Mouse (Mus musculus) hindbrain, embryonic 12.5 days (tissue): Measurements from ENCODE around the gene Ppp1r9b. TPM values are rescaled to one million over a fixed set of nuclear protein-coding genes. Genes with fewer than 3 reads are reported as not detected.
A peak's percentile ranks its signal among the peaks of the same experiment; 100 is the strongest.

ENCODE experiments used
- ATAC-seq: fragments of 200-750 bp; cut with Nextera tagmentation; 2 replicates; pipeline ENCODE4 v1.8.0; 2017; ENCODE audit warnings: moderate TSS enrichment; ENCODE audit not compliant: low FRiP score
- H3K27ac ChIP-seq: fragments of 300-500 bp; sonication (generic); 2 replicates; pipeline ENCODE4 v1.5.1; 2016; ENCODE audit warnings: mild to moderate bottlenecking
- H3K27me3 ChIP-seq: fragments of 300-500 bp; sonication (generic); 2 replicates; pipeline ENCODE4 v1.6.1; 2016; ENCODE audit warnings: mild to moderate bottlenecking
- H3K36me3 ChIP-seq: fragments of 300-500 bp; sonication (generic); 2 replicates; pipeline ENCODE4 v1.6.1; 2016; ENCODE audit warnings: mild to moderate bottlenecking
- H3K4me1 ChIP-seq: fragments of 300-500 bp; sonication (generic); 2 replicates; pipeline ENCODE4 v1.6.1; 2016
- H3K4me2 ChIP-seq: fragments of 300-500 bp; sonication (generic); replicated peaks from 2 replicates; pipeline ENCODE4 v1.6.1; 2016; ENCODE audit warnings: mild to moderate bottlenecking
- H3K4me3 ChIP-seq: fragments of 300-500 bp; sonication (generic); 2 replicates; pipeline ENCODE4 v1.5.1; 2016; ENCODE audit warnings: mild to moderate bottlenecking
- H3K9ac ChIP-seq: fragments of 300-500 bp; sonication (generic); 2 replicates; pipeline ENCODE4 v1.6.1; 2016; ENCODE audit warnings: mild to moderate bottlenecking, moderate library complexity
- H3K9me3 ChIP-seq: fragments of 300-500 bp; sonication (generic); replicated peaks from 2 replicates; pipeline ENCODE4 v1.6.1; 2016; ENCODE audit warnings: mild to moderate bottlenecking
- WGBS: fragments of 180-500 bp; shearing (Covaris S2); methylation state at CpG from one replicate; pipeline ENCODE4 v1.1.7; 2016; 5-methylcytosine and 5-hydroxymethylcytosine counted together
- polyA plus RNA-seq: library from polyadenylated mRNA; unstranded; fragments of >200 nt; fragmentation: Nextera tagmentation; extraction: Ambion mirVana; gene quantifications from 2 replicates; pipeline ENCODE4 v1.2.1, GENCODE M21; 2016

Gene Ppp1r9b
- polyA plus RNA-seq, 1 experiment from 2014 or later: 16.8 TPM

GRCm38 (mm10) chr11:95042096-95042495 lies 51.3 kb downstream of the Ppp1r9b start:
- H3K4me3 ChIP-seq: peak overlapping the region; percentile 67
- H3K36me3 ChIP-seq: 0 out of 2 replicates have a peak, but pooled peaks cover 4% of the 10 kb centered on the region
- ATAC-seq: 0 out of 2 replicates have a peak, but pooled peaks have one; percentile 14
- H3K9me3 ChIP-seq: no peaks in the 10 kb centered on the region
- H3K9ac ChIP-seq: peak overlapping the region; percentile 43; the same call in 1 of the 2 replicates
- H3K4me1 ChIP-seq: peaks cover 24% of the 10 kb centered on the region
- peak overlapping the region; percentile 17; the same call in 1 of the 2 replicates for H3K27ac ChIP-seq
- WGBS: under 1% methylated on average over 11 of the region's 11 CpGs
- peak overlapping the region; percentile 91 for H3K4me2 ChIP-seq
- H3K27me3 ChIP-seq: peaks cover 9% of the 10 kb centered on the region; the same call in 1 of the 2 replicates

DNA sequence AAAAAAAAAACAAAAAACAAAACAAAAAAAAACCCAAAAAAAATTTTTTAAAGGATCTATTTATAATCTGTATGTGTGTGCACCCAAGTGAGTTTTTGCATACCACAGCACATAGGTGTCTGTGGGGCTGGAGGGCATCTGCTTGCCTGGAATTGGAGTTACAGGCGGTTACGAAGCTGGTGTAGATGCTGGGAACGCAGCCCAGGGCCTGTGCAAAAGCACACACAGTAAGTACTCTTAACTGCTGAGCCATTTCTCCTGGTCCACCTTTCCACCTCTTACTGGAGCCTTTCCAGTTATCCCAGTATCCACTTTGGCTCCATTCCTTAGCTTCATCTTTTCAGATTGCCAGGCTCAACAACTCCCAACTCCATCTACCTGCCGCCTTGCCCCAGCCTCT lies 52.2 kb downstream of the Ppp1r9b start:
- H3K36me3 ChIP-seq: 0 out of 2 replicates have a peak, but pooled peaks cover 4% of the 10 kb centered on the region
- H3K4me2 ChIP-seq: no peak overlapping the region
- H3K27ac ChIP-seq: no peak overlapping the region
- no peaks in the 10 kb centered on the region for H3K9me3 ChIP-seq
- H3K4me1 ChIP-seq: peaks cover 24% of the 10 kb centered on the region
- no peak overlapping the region for H3K4me3 ChIP-seq
- no peak overlapping the region for H3K9ac ChIP-seq
- peaks cover 9% of the 10 kb centered on the region; the same call in 1 of the 2 replicates for H3K27me3 ChIP-seq
- no peak for ATAC-seq
- WGBS: 95% methylated on average over 4 of the region's 4 CpGs

GRCm38 (mm10) chr11:95043608-95044007 lies 52.8 kb downstream of the Ppp1r9b start:
- peaks cover 9% of the 10 kb centered on the region; the same call in 1 of the 2 replicates for H3K27me3 ChIP-seq
- 61% methylated on average over 7 of the region's 7 CpGs for WGBS
- H3K4me2 ChIP-seq: no peak overlapping the region
- no peak overlapping the region for H3K9ac ChIP-seq
- H3K9me3 ChIP-seq: no peaks in the 10 kb centered on the region
- 0 out of 2 replicates have a peak, but pooled peaks cover 1% of the 10 kb centered on the region for H3K36me3 ChIP-seq
- no peak for ATAC-seq
- no peak overlapping the region for H3K27ac ChIP-seq
- H3K4me3 ChIP-seq: no peak overlapping the region
- H3K4me1 ChIP-seq: peaks cover 24% of the 10 kb centered on the region

- Histone ChIP-seq H3K4me1 (peaks cover 24% of the 10 kb centered on the region), H3K27me3 (peaks cover 9% of the 10 kb centered on the region; the same call in 1 of the 2 replicates), H3K4me3 (no peak overlapping the region), H3K36me3 (no peaks in the 10 kb centered on the region), H3K4me2 (no peak overlapping the region), H3K27ac (no peak overlapping the region), H3K9ac (no peak overlapping the region), H3K9me3 (no peaks in the 10 kb centered on the region)
- no peak for ATAC-seq
- WGBS: 57% methylated on average over 13 of the region's 13 CpGs
Observed at GRCm38 (mm10) chr11:95044185-95044870, 53.5 kb downstream of the Ppp1r9b start.

- peaks cover 8% of the 10 kb centered on the region for H3K4me1 ChIP-seq
- H3K27ac ChIP-seq: no peak overlapping the region
- ATAC-seq: no peak
- 60% methylated on average over 9 of the region's 9 CpGs for WGBS
- no peaks in the 10 kb centered on the region for H3K36me3 ChIP-seq
- H3K27me3 ChIP-seq: no peaks in the 10 kb centered on the region
- H3K9me3 ChIP-seq: no peaks in the 10 kb centered on the region
- H3K4me3 ChIP-seq: no peak overlapping the region
- H3K9ac ChIP-seq: no peak overlapping the region
- H3K4me2 ChIP-seq: no peak overlapping the region
Observed at GRCm38 (mm10) chr11:95046980-95047680, 56.3 kb downstream of the Ppp1r9b start.

DNA sequence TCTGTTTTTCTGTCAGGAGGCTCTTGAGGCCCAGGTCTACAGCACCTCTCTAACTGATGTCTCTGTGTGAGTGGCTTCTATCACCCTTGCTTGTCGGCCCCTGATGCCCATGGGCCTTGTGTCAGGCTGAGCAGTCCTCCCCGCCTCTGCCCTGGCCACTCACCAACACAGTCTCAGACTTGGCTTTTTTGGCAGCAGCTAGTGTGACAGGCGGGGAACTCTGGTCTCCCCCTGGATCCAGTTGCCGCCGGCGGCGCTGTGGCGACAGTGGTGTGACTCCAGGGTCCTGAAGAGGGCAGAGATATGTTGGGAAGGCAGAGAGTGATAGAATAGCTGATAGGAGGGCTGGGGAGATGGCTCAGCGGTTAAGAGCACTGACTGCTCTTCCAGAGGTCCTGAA lies 62.2 kb downstream of the Ppp1r9b start:
- no peak for ATAC-seq
- Histone ChIP-seq H3K4me1 (no peaks in the 10 kb centered on the region), H3K4me3 (no peak overlapping the region), H3K9me3 (no peaks in the 10 kb centered on the region), H3K27ac (no peak overlapping the region), H3K4me2 (no peak overlapping the region), H3K36me3 (0 out of 2 replicates have a peak, but pooled peaks cover 3% of the 10 kb centered on the region), H3K9ac (no peak overlapping the region), H3K27me3 (peaks cover 18% of the 10 kb centered on the region; the same call in 1 of the 2 replicates)
- 77% methylated on average over 9 of the region's 9 CpGs for WGBS

Other genes starting within 250 kb of the Ppp1r9b start
- gene Cdc34b, start 249.3 kb upstream of the Ppp1r9b start, polyA plus RNA-seq: 0.23 and 0.38 TPM in 2 replicates
- gene Tmem92, start 208.3 kb upstream of the Ppp1r9b start, polyA plus RNA-seq: not detected in 2 replicates
- gene Col1a1, start 54.8 kb upstream of the Ppp1r9b start, polyA plus RNA-seq: 508 and 685 TPM in 2 replicates
- gene Hils1, start 23.4 kb upstream of the Ppp1r9b start, polyA plus RNA-seq: not detected in 2 replicates
- gene Sgca, start 14.7 kb upstream of the Ppp1r9b start, polyA plus RNA-seq: 0.43 and 1.5 TPM in 2 replicates
- 94.6 and 106 TPM in 2 replicates for gene Samd14, start 18.8 kb downstream of the Ppp1r9b start, polyA plus RNA-seq
- 22.5 and 25.6 TPM in 2 replicates for gene Pdk2, start 50.3 kb downstream of the Ppp1r9b start, polyA plus RNA-seq
- 8.0 and 9.0 TPM in 2 replicates for gene Itga3, start 85.8 kb downstream of the Ppp1r9b start, polyA plus RNA-seq
- 4.7 and 7.3 TPM in 2 replicates for gene Dlx3, start 129.1 kb downstream of the Ppp1r9b start, polyA plus RNA-seq
- 0.21 and 1.2 TPM in 2 replicates for gene Dlx4, start 155.2 kb downstream of the Ppp1r9b start, polyA plus RNA-seq